In genomic region chr13:107618369-107618771, GRCm38 (mm10) we compare ENCODE assay signal across 23 mouse cellular contexts.
DNase-seq lines count a peak whose midpoint lies in the region; ATAC-seq lines count a peak whose summit lies in the region.
"Had no signal": no experiment of that assay in that cellular context is flagged by ENCODE, and none has a peak within 500 bp of the region (broad histone marks: within the 10 kb centered on the region; RNA-seq: fewer than 3 reads in every experiment).

No protein-coding gene starts in this region.

- DNase-seq in forebrain, embryonic 10.5 days (ENCODE audit: extremely low spot score, low spot score) = no peak
- DNase-seq in embryo, embryonic 10.5 days (ENCODE audit: low spot score) = peak; percentile 50
- DNase-seq in urinary bladder, postnatal 10 days (ENCODE audit: low spot score) = no peak
- DNase-seq in frontal cortex, adult 2 months (ENCODE audit: extremely low spot score in 1 of 2, low spot score in 1 of 2) = no peak
- no peak for DNase-seq in cerebellum, postnatal 36 days
- DNase-seq: adrenal gland, postnatal 25 days; cerebellum, adult 11-12 months; cerebellum, postnatal 25 days; kidney, adult 18-20 months; kidney, postnatal 10 days; layer of hippocampus, postnatal 36 days; liver, embryonic 13.5 days; lung, postnatal 36 days; thymus, postnatal 36 days had no signal

- no peak overlapping the region for H3K9ac ChIP-seq in forebrain, embryonic 12.5 days
- no peak overlapping the region; the same call in 1 of the 2 replicates for H3K9ac ChIP-seq in hindbrain, embryonic 13.5 days
- H3K9ac ChIP-seq in midbrain, embryonic 15.5 days = no peak overlapping the region
- H3K9ac ChIP-seq: embryonic facial prominence, embryonic 12.5 days; limb, embryonic 13.5 days; liver, embryonic 13.5 days; lung, embryonic 14.5 days had no signal

- H3K9me3 ChIP-seq in forebrain, embryonic 12.5 days = no peaks in the 10 kb centered on the region
- H3K9me3 ChIP-seq in forebrain, embryonic 10.5 days = no peaks in the 10 kb centered on the region
- no peaks in the 10 kb centered on the region for H3K9me3 ChIP-seq in hindbrain, embryonic 13.5 days
- no peaks in the 10 kb centered on the region for H3K9me3 ChIP-seq in midbrain, embryonic 15.5 days
- H3K9me3 ChIP-seq: embryonic facial prominence, embryonic 12.5 days; limb, embryonic 13.5 days; liver, embryonic 13.5 days had no signal

- ATAC-seq in forebrain, embryonic 12.5 days (ENCODE audit: low FRiP score) = 0 out of 2 replicates have a peak, but pooled peaks have one; percentile 44
- ATAC-seq in hindbrain, embryonic 13.5 days (ENCODE audit: low FRiP score) = no peak
- ATAC-seq in midbrain, embryonic 15.5 days (replicated peaks) = peak; percentile 65
- ATAC-seq: activated CD4-positive, CD25-positive, alpha-beta regulatory T cell, adult 4 months had no signal

- H3K4me3 ChIP-seq in forebrain, embryonic 12.5 days (replicated peaks) = no peak overlapping the region
- H3K4me3 ChIP-seq in forebrain, embryonic 10.5 days = no peak overlapping the region
- no peak overlapping the region for H3K4me3 ChIP-seq in hindbrain, embryonic 13.5 days
- no peak overlapping the region for H3K4me3 ChIP-seq in midbrain, embryonic 15.5 days
- H3K4me3 ChIP-seq: embryonic facial prominence, embryonic 12.5 days; erythroblast, embryonic 14.5 days; limb, embryonic 13.5 days; liver, embryonic 13.5 days had no signal

- peak overlapping the region; percentile 2; the same call in 1 of the 2 replicates for H3K4me2 ChIP-seq in forebrain, embryonic 12.5 days
- no peak overlapping the region for H3K4me2 ChIP-seq in hindbrain, embryonic 13.5 days
- peak overlapping the region; percentile 15; the same call in 1 of the 2 replicates for H3K4me2 ChIP-seq in midbrain, embryonic 15.5 days
- H3K4me2 ChIP-seq: embryonic facial prominence, embryonic 12.5 days; limb, embryonic 13.5 days; lung, embryonic 14.5 days had no signal

- H3K27me3 ChIP-seq in forebrain, embryonic 12.5 days = 0 out of 2 replicates have a peak, but pooled peaks cover 13% of the 10 kb centered on the region
- H3K27me3 ChIP-seq in forebrain, embryonic 10.5 days (ENCODE audit: poor library complexity, severe bottlenecking) = peaks cover 22% of the 10 kb centered on the region
- peaks cover 23% of the 10 kb centered on the region for H3K27me3 ChIP-seq in hindbrain, embryonic 13.5 days
- no peaks in the 10 kb centered on the region; the same call in 1 of the 2 replicates for H3K27me3 ChIP-seq in midbrain, embryonic 15.5 days (replicated peaks)
- H3K27me3 ChIP-seq: liver, embryonic 13.5 days had no signal

- H3K36me3 ChIP-seq in forebrain, embryonic 12.5 days (replicated peaks) = no peaks in the 10 kb centered on the region
- no peaks in the 10 kb centered on the region for H3K36me3 ChIP-seq in forebrain, embryonic 10.5 days (replicated peaks)
- H3K36me3 ChIP-seq in hindbrain, embryonic 13.5 days = no peaks in the 10 kb centered on the region
- H3K36me3 ChIP-seq in midbrain, embryonic 15.5 days (replicated peaks) = no peaks in the 10 kb centered on the region
- H3K36me3 ChIP-seq: embryonic facial prominence, embryonic 12.5 days; G1E; limb, embryonic 13.5 days; liver, embryonic 13.5 days had no signal

- H3K4me1 ChIP-seq in forebrain, embryonic 12.5 days = peaks cover 31% of the 10 kb centered on the region
- H3K4me1 ChIP-seq in forebrain, embryonic 10.5 days = peaks cover 39% of the 10 kb centered on the region
- H3K4me1 ChIP-seq in hindbrain, embryonic 13.5 days (replicated peaks) = peaks cover 30% of the 10 kb centered on the region
- peaks cover 30% of the 10 kb centered on the region for H3K4me1 ChIP-seq in midbrain, embryonic 15.5 days

- H3K27ac ChIP-seq in forebrain, embryonic 12.5 days = 0 out of 2 replicates have a peak overlapping the region, but pooled peaks have one; percentile 2
- no peak overlapping the region for H3K27ac ChIP-seq in forebrain, embryonic 10.5 days
- H3K27ac ChIP-seq in hindbrain, embryonic 13.5 days = peak overlapping the region; percentile 24; the same call in 1 of the 2 replicates
- H3K27ac ChIP-seq in midbrain, embryonic 15.5 days = peak overlapping the region; percentile 38; the same call in 1 of the 2 replicates
- H3K27ac ChIP-seq: embryonic facial prominence, embryonic 12.5 days; limb, embryonic 13.5 days; liver, embryonic 13.5 days had no signal

- 14% methylated on average over 8 of the region's 8 CpGs for WGBS in forebrain, embryonic 12.5 days
- WGBS in forebrain, embryonic 10.5 days = 36% methylated on average over 8 of the region's 8 CpGs
- 7% methylated on average over 8 of the region's 8 CpGs for WGBS in hindbrain, embryonic 13.5 days
- WGBS in midbrain, embryonic 15.5 days = 10% methylated on average over 8 of the region's 8 CpGs
